Mouse (Mus musculus) MEL (cell line): ENCODE data around the gene Spef1. TPM values are rescaled to one million over a fixed set of nuclear protein-coding genes. Genes with fewer than 3 reads are reported as not detected.
A peak's percentile ranks its signal among the peaks of the same experiment; 100 is the strongest.

Source experiments
- DNase-seq: peaks from one replicate; pipeline ENCODE4 v3.0.0; 2011; ENCODE audit warnings: low read depth, low spot score
- H3K27ac ChIP-seq: 2 replicates; pipeline ENCODE4 v1.5.1; 2012; ENCODE audit warnings: low read depth, mild to moderate bottlenecking, control low read depth, low read length, moderate library complexity; ENCODE audit not compliant: control insufficient read depth
- H3K27me3 ChIP-seq, 2 experiments: fragments of 150-350 bp in 1 of 2; sonication (generic) in 1 of 2; 2 replicates each; pipeline ENCODE4 v1.6.1; 2012; ENCODE audit warnings: low read length in 2 of 2, mild to moderate bottlenecking in 2 of 2, improper control_type of control experiment in 1 of 2, moderate library complexity in 1 of 2; ENCODE audit not compliant: insufficient read depth in 2 of 2, control insufficient read depth in 1 of 2
- H3K36me3 ChIP-seq, 2 experiments: 2 replicates each; pipeline ENCODE4 v1.6.1; 2012 to 2014; ENCODE audit warnings: low read length in 2 of 2, improper control_type of control experiment in 1 of 2, inconsistent platforms in 1 of 2, mild to moderate bottlenecking in 1 of 2; ENCODE audit not compliant: insufficient read depth in 2 of 2, control insufficient read depth in 1 of 2
- H3K4me1 ChIP-seq, 2 experiments: fragments of 150-350 bp in 1 of 2; sonication (generic) in 1 of 2; 2 replicates each; pipeline ENCODE4 v1.6.1; 2012; ENCODE audit warnings: low read length in 2 of 2, improper control_type of control experiment in 1 of 2, mild to moderate bottlenecking in 1 of 2; ENCODE audit not compliant: insufficient read depth in 2 of 2, control insufficient read depth in 1 of 2
- H3K4me3 ChIP-seq, 2 experiments: fragments of 150-350 bp in 1 of 2; sonication (generic) in 1 of 2; 2 replicates each; pipeline ENCODE4 v1.5.1; 2012; ENCODE audit warnings: low read depth in 2 of 2, low read length in 2 of 2, mild to moderate bottlenecking in 2 of 2, moderate library complexity in 2 of 2, control low read depth in 1 of 2, improper control_type of control experiment in 1 of 2; ENCODE audit not compliant: control insufficient read depth in 1 of 2, insufficient read depth in 1 of 2
- H3K79me2 ChIP-seq: 2 replicates; pipeline ENCODE4 v1.6.1; 2012; ENCODE audit warnings: mild to moderate bottlenecking, low read length, moderate library complexity; ENCODE audit not compliant: control insufficient read depth, poor library complexity, insufficient read depth
- H3K9ac ChIP-seq: 2 replicates; pipeline ENCODE4 v1.6.1; 2012; ENCODE audit warnings: low read depth, mild to moderate bottlenecking, control low read depth, low read length, moderate library complexity; ENCODE audit not compliant: control insufficient read depth, poor library complexity, severe bottlenecking
- H3K9me3 ChIP-seq: fragments of 150-350 bp; sonication (generic); replicated peaks from 2 replicates; pipeline ENCODE4 v1.6.1; 2012; ENCODE audit warnings: mild to moderate bottlenecking, low read length, improper control_type of control experiment, moderate library complexity; ENCODE audit not compliant: insufficient read depth
- BHLHE40 ChIP-seq: IDR thresholded peaks from 2 replicates; pipeline ENCODE4 v1.6.1; 2012; ENCODE audit warnings: low read depth, mild to moderate bottlenecking, inconsistent platforms, low read length, improper control_type of control experiment, borderline replicate concordance
- CHD2 ChIP-seq: IDR thresholded peaks from 2 replicates; pipeline ENCODE4 v1.6.1; 2011; ENCODE audit warnings: low read length, improper control_type of control experiment
- E2F4 ChIP-seq: IDR thresholded peaks from 2 replicates; pipeline ENCODE4 v1.6.1; 2011; ENCODE audit warnings: low read depth, low read length, improper control_type of control experiment, borderline replicate concordance
- ELF1 ChIP-seq: IDR thresholded peaks from 2 replicates; pipeline ENCODE4 v1.6.1; 2014; ENCODE audit warnings: low read depth, mild to moderate bottlenecking, inconsistent platforms, low read length, improper control_type of control experiment, moderate library complexity
- EP300 ChIP-seq, 2 experiments: IDR thresholded peaks; 2 replicates each; pipeline ENCODE4 v1.6.1; 2011; ENCODE audit warnings: improper control_type of control experiment in 2 of 2, low read length in 2 of 2, low read depth in 1 of 2, mild to moderate bottlenecking in 1 of 2
- ETS1 ChIP-seq: IDR thresholded peaks from 2 replicates; pipeline ENCODE4 v1.6.1; 2012; ENCODE audit warnings: low read depth, mild to moderate bottlenecking, inconsistent platforms, low read length, improper control_type of control experiment, moderate library complexity
- GABPA ChIP-seq: IDR thresholded peaks from 2 replicates; pipeline ENCODE4 v1.6.1; 2012; ENCODE audit warnings: low read depth, mild to moderate bottlenecking, inconsistent platforms, low read length, improper control_type of control experiment, moderate library complexity
- GATA1 ChIP-seq: IDR thresholded peaks from 2 replicates; pipeline ENCODE4 v1.6.1; 2011; ENCODE audit warnings: low read depth, low read length, improper control_type of control experiment
- JUND ChIP-seq: IDR thresholded peaks from 2 replicates; pipeline ENCODE4 v1.6.1; 2011; ENCODE audit warnings: low read depth, mild to moderate bottlenecking, improper control_type of control experiment, low read length
- KAT2A ChIP-seq: conservative IDR thresholded peaks from 2 replicates; pipeline ENCODE4 v1.6.1; 2012; ENCODE audit warnings: low read depth, low read length, improper control_type of control experiment, inconsistent platforms
- MAX ChIP-seq: IDR thresholded peaks from 2 replicates; pipeline ENCODE4 v1.6.1; 2011; ENCODE audit warnings: low read length, improper control_type of control experiment
- MAZ ChIP-seq: IDR thresholded peaks from 2 replicates; pipeline ENCODE4 v1.6.1; 2012; ENCODE audit warnings: low read depth, mild to moderate bottlenecking, inconsistent platforms, low read length, improper control_type of control experiment
- MXI1 ChIP-seq: IDR thresholded peaks from 2 replicates; pipeline ENCODE4 v1.6.1; 2011; ENCODE audit warnings: mild to moderate bottlenecking, low read depth, low read length, improper control_type of control experiment
- MYB ChIP-seq: IDR thresholded peaks from 2 replicates; pipeline ENCODE4 v1.6.1; 2011; ENCODE audit warnings: mild to moderate bottlenecking, low read depth, low read length, improper control_type of control experiment
- NELFE ChIP-seq: IDR thresholded peaks from 2 replicates; pipeline ENCODE4 v1.6.1; 2011; ENCODE audit warnings: low read depth, low read length, improper control_type of control experiment
- POLR2AphosphoS2 ChIP-seq: IDR thresholded peaks from 2 replicates; pipeline ENCODE4 v1.6.1; 2011; ENCODE audit warnings: low read length, improper control_type of control experiment
- POLR2AphosphoS5 ChIP-seq: IDR thresholded peaks from 2 replicates; pipeline ENCODE4 v1.6.1; 2012; ENCODE audit warnings: low read depth, borderline replicate concordance, mild to moderate bottlenecking, inconsistent platforms, low read length, moderate library complexity, mixed read lengths
- RAD21 ChIP-seq: IDR thresholded peaks from 2 replicates; pipeline ENCODE4 v1.6.1; 2011; ENCODE audit warnings: mild to moderate bottlenecking, low read depth, low read length, improper control_type of control experiment
- RCOR1 ChIP-seq: IDR thresholded peaks from 2 replicates; pipeline ENCODE4 v1.6.1; 2012; ENCODE audit warnings: low read depth, mild to moderate bottlenecking, inconsistent platforms, low read length, improper control_type of control experiment
- SMC3 ChIP-seq: IDR thresholded peaks from 2 replicates; pipeline ENCODE4 v1.6.1; 2011; ENCODE audit warnings: low read depth, low read length, improper control_type of control experiment
- TAL1 ChIP-seq: IDR thresholded peaks from 2 replicates; pipeline ENCODE4 v1.6.1; 2012; ENCODE audit warnings: mild to moderate bottlenecking, inconsistent platforms, low read length, moderate library complexity, mixed read lengths
- TBP ChIP-seq: IDR thresholded peaks from 2 replicates; pipeline ENCODE4 v1.8.0; 2011; ENCODE audit warnings: low read depth, low read length, improper control_type of control experiment
- TCF12 ChIP-seq: IDR thresholded peaks from 2 replicates; pipeline ENCODE4 v1.6.1; 2014; ENCODE audit warnings: low read depth, mild to moderate bottlenecking, inconsistent platforms, low read length, improper control_type of control experiment, moderate library complexity
- UBTF ChIP-seq: IDR thresholded peaks from 2 replicates; pipeline ENCODE4 v1.6.1; 2012; ENCODE audit warnings: low read depth, mild to moderate bottlenecking, inconsistent platforms, low read length, improper control_type of control experiment, moderate library complexity, borderline replicate concordance; ENCODE audit not compliant: insufficient read depth
- USF1 ChIP-seq: IDR thresholded peaks from 2 replicates; pipeline ENCODE4 v1.6.1; 2014; ENCODE audit warnings: low read depth, mild to moderate bottlenecking, inconsistent platforms, low read length, improper control_type of control experiment, moderate library complexity
- USF2 ChIP-seq, 2 experiments: IDR thresholded peaks; 2 replicates each; pipeline ENCODE4 v1.6.1; 2011 to 2012; ENCODE audit warnings: improper control_type of control experiment in 2 of 2, low read length in 2 of 2, borderline replicate concordance in 1 of 2, inconsistent platforms in 1 of 2, low read depth in 1 of 2, mild to moderate bottlenecking in 1 of 2; ENCODE audit not compliant: insufficient read depth in 1 of 2
- ZC3H11A ChIP-seq: IDR thresholded peaks from 2 replicates; pipeline ENCODE4 v1.6.1; 2012; ENCODE audit warnings: low read depth, mild to moderate bottlenecking, inconsistent platforms, low read length, improper control_type of control experiment
- ZKSCAN1 ChIP-seq: IDR thresholded peaks from 2 replicates; pipeline ENCODE4 v1.6.1; 2012; ENCODE audit warnings: low read depth, mild to moderate bottlenecking, inconsistent platforms, low read length, improper control_type of control experiment, moderate library complexity
- ZNF384 ChIP-seq: IDR thresholded peaks from 2 replicates; pipeline ENCODE4 v1.6.1; 2012; ENCODE audit warnings: low read depth, mild to moderate bottlenecking, inconsistent platforms, low read length, improper control_type of control experiment
- polyA plus RNA-seq, 2 experiments: library from polyadenylated mRNA; stranded (reverse) in 1 of 2; unstranded in 1 of 2; fragments of >175 nt in 1 of 2; fragments of >200 nt in 1 of 2; gene quantifications; 2 replicates each; pipeline versions ENCODE4 v1.2.1 to v1.2.4; 2012; ENCODE audit warnings: low replicate concordance in 2 of 2, low read depth in 1 of 2; ENCODE audit not compliant: insufficient read length in 2 of 2, insufficient read depth in 1 of 2, missing spikeins in 1 of 2
- total RNA-seq: library from RNA; depleted of rRNA; stranded (reverse); fragments of 300-350 nt; gene quantifications from 2 replicates; pipeline ENCODE4 v1.2.3, GENCODE M21; 2012

The Spef1 gene
- total and polyA plus RNA-seq, 3 experiments: 1.2 to 1.8 TPM; not detected in 1

- H3K9ac ChIP-seq: peak overlapping the region; percentile 15; the same call in 1 of the 2 replicates
- H3K4me1 ChIP-seq: peaks cover 10 to 17% of the 10 kb centered on the region in 2 experiments
- peaks cover 0 to 7% of the 10 kb centered on the region in 2 experiments; a peak in 2 of 4 replicates for H3K36me3 ChIP-seq
- no peak overlapping the region for H3K4me3 ChIP-seq
- TF ChIP-seq NELFE: no peak
- TF ChIP-seq MAZ: no peak
- TF ChIP-seq ELF1: no peak
- TF ChIP-seq USF2 (IDR thresholded peaks at IDR 0.05; ENCODE audit: borderline replicate concordance in 1 of 2, insufficient read depth in 1 of 2, low read depth in 1 of 2, low read length in 2 of 2): no peak
- TF ChIP-seq USF1: no peak
- TF ChIP-seq ZC3H11A: no peak
- no peak for TF ChIP-seq POLR2AphosphoS5
- no peak for TF ChIP-seq E2F4
- no peak for TF ChIP-seq RAD21
- no peak for TF ChIP-seq MYB
- TF ChIP-seq KAT2A: no peak
- no peak for TF ChIP-seq JUND
- TF ChIP-seq TAL1: peak; percentile 91
- TF ChIP-seq ZNF384: no peak
- 0 out of 2 replicates have a peak, but pooled peaks have one; percentile 44 for TF ChIP-seq BHLHE40
- no peak for TF ChIP-seq MXI1
- TF ChIP-seq ZKSCAN1: no peak
- TF ChIP-seq SMC3: no peak
- TF ChIP-seq POLR2AphosphoS2: no peak
- TF ChIP-seq CHD2: no peak
- peak; percentile 87 for TF ChIP-seq TCF12
- TF ChIP-seq TBP: no peak
- TF ChIP-seq EP300 (IDR thresholded peaks at IDR 0.05; ENCODE audit: low read depth in 1 of 2, low read length in 2 of 2): peak; percentile 83 to 84
- peak; percentile 58 for TF ChIP-seq ETS1
- TF ChIP-seq RCOR1: peak; percentile 60
- TF ChIP-seq MAX: no peak
- TF ChIP-seq UBTF: no peak
- no peak for TF ChIP-seq GABPA
- TF ChIP-seq GATA1: peak; percentile 79
- DNase-seq: peak; percentile 80
- no peaks in the 10 kb centered on the region for H3K27me3 ChIP-seq
- no peaks in the 10 kb centered on the region for H3K9me3 ChIP-seq
- no peaks in the 10 kb centered on the region for H3K79me2 ChIP-seq
- peak overlapping the region; percentile 10; the same call in 1 of the 2 replicates for H3K27ac ChIP-seq
These were observed 51.5 kb downstream of the Spef1 start for GRCm38 (mm10) chr2:131135521-131136139.
